Mouse (Mus musculus): Measurements from ENCODE around the gene 4930415O20Rik. TPM values are rescaled to one million over a fixed set of nuclear protein-coding genes. Genes with fewer than 3 reads are reported as not detected.
A peak's percentile ranks its signal among the peaks of the same experiment; 100 is the strongest.
"Not testable (repeated sequence)": the region's sequence is repeated elsewhere in the genome, so short reads cannot be mapped to it uniquely, and the experiment has no call there.

Gene 4930415O20Rik
- polyA plus RNA-seq, 1 experiment from 2014 or later = 0.53 TPM

- no peaks in the 10 kb centered on the region for H3K9me3 ChIP-seq (ENCODE audit: control insufficient read depth, low read length)
- H3K9ac ChIP-seq (ENCODE audit: low read length) = peak overlapping the region; percentile 27; the same call in 1 of the 2 replicates
- no peak overlapping the region for H3K4me3 ChIP-seq (ENCODE audit: control insufficient read depth in 1 of 2, insufficient read depth in 1 of 2, low read depth in 1 of 2, low read length in 2 of 2)
- no peak for ATAC-seq (ENCODE audit: insufficient number of reproducible peaks, insufficient read depth, low FRiP score, low read depth)
- H3K27ac ChIP-seq (replicated peaks in 1 of 2; ENCODE audit: control insufficient read depth in 1 of 2, insufficient read depth in 1 of 2, low read depth in 2 of 2, low read length in 2 of 2) = peak overlapping the region; percentile 1 to 52; a peak in 3 of 4 replicates
- no peaks in the 10 kb centered on the region for H3K27me3 ChIP-seq (ENCODE audit: control insufficient read depth, insufficient read depth, low read length)
- H3K4me1 ChIP-seq (ENCODE audit: control insufficient read depth in 2 of 2, insufficient read depth in 2 of 2, low read length in 2 of 2) = peaks cover 8 to 11% of the 10 kb centered on the region in 2 experiments; a peak in 3 of 4 replicates
- peaks cover 30% of the 10 kb centered on the region for H3K36me3 ChIP-seq (ENCODE audit: control insufficient read depth, insufficient read depth, low read length)
- no peak overlapping the region for H3K4me2 ChIP-seq (ENCODE audit: low read length)
- 41% methylated on average over 7 of the region's 7 CpGs for WGBS
These were observed 14.6 kb downstream of the 4930415O20Rik start for GRCm38 (mm10) chr15:98585421-98585820.

DNA sequence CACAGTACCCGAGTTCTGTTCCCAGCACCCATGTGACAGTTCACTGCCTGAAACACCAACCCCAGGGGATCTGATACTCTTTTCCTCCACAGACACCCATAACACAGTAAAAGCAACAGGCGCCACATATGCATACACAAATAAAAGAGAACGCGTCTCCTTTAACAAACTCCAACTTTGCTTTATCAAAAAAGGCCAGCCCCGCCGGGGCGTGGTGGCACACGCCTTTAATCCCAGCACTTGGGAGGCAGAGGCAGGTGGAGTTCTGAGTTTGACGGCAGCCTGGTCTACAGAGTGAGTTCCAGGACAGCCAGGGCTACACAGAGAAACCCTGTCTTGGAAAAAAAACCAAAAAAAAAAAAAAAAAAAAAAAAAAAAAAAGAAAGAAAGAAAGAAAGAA is 15.3 kb downstream of the 4930415O20Rik start:
- not testable (repeated sequence) for H3K4me3 ChIP-seq (ENCODE audit: control insufficient read depth in 1 of 2, insufficient read depth in 1 of 2, low read depth in 1 of 2, low read length in 2 of 2); ATAC-seq (ENCODE audit: insufficient number of reproducible peaks, insufficient read depth, low FRiP score, low read depth); H3K4me2 ChIP-seq (ENCODE audit: low read length); H3K9me3 ChIP-seq (ENCODE audit: control insufficient read depth, low read length); H3K27me3 ChIP-seq (ENCODE audit: control insufficient read depth, insufficient read depth, low read length)
- WGBS = 65% methylated on average over 9 of the region's 9 CpGs
- Histone ChIP-seq H3K4me1 (ENCODE audit: control insufficient read depth in 2 of 2, insufficient read depth in 2 of 2, low read length in 2 of 2) (peaks cover 8 to 11% of the 10 kb centered on the region in 2 experiments; a peak in 3 of 4 replicates), H3K36me3 (ENCODE audit: control insufficient read depth, insufficient read depth, low read length) (peaks cover 37% of the 10 kb centered on the region), H3K9ac (ENCODE audit: low read length) (peak overlapping the region; percentile 27; the same call in 1 of the 2 replicates), H3K27ac (replicated peaks in 1 of 2; ENCODE audit: control insufficient read depth in 1 of 2, insufficient read depth in 1 of 2, low read depth in 2 of 2, low read length in 2 of 2) (peak overlapping the region in 1 of 2 experiments; percentile 52; a peak in 1 of 4 replicates)

DNA sequence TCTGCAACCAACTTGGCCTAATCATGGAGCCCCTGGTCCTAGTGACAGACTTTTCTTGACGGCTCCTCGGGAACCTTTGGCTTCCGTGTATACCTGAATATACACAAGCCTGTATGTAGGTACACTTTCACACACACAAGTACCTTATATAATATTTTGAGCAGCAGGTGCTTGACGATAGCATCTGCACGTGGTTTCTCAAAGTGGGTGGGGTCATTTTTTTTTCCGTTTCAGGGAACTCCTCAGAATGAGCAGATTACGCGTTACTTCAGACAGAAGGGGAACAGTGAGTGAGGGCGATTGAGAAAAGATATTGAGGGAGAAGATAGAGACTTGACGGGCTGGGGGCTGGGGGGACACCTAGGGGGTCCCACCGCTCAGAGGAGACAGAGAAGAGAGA is 16.9 kb downstream of the 4930415O20Rik start:
- H3K36me3 ChIP-seq (ENCODE audit: control insufficient read depth, insufficient read depth, low read length) = peaks cover 53% of the 10 kb centered on the region
- ATAC-seq (ENCODE audit: insufficient number of reproducible peaks, insufficient read depth, low FRiP score, low read depth) = no peak

GRCm38 (mm10) chr15:98589640-98590336 is 19.0 kb downstream of the 4930415O20Rik start:
- WGBS = 57% methylated on average over 7 of the region's 7 CpGs
- Histone ChIP-seq H3K4me1 (ENCODE audit: control insufficient read depth in 2 of 2, insufficient read depth in 2 of 2, low read length in 2 of 2) (peaks cover 3 to 6% of the 10 kb centered on the region in 2 experiments; a peak in 2 of 4 replicates), H3K4me3 (ENCODE audit: control insufficient read depth in 1 of 2, insufficient read depth in 1 of 2, low read depth in 1 of 2, low read length in 2 of 2) (no peak overlapping the region), H3K27ac (replicated peaks in 1 of 2; ENCODE audit: control insufficient read depth in 1 of 2, insufficient read depth in 1 of 2, low read depth in 2 of 2, low read length in 2 of 2) (no peak overlapping the region), H3K27me3 (ENCODE audit: control insufficient read depth, insufficient read depth, low read length) (no peaks in the 10 kb centered on the region), H3K9ac (ENCODE audit: low read length) (no peak overlapping the region), H3K36me3 (ENCODE audit: control insufficient read depth, insufficient read depth, low read length) (peaks cover 73% of the 10 kb centered on the region), H3K9me3 (ENCODE audit: control insufficient read depth, low read length) (no peaks in the 10 kb centered on the region), H3K4me2 (ENCODE audit: low read length) (no peak overlapping the region)
- ATAC-seq (ENCODE audit: insufficient number of reproducible peaks, insufficient read depth, low FRiP score, low read depth) = no peak

More for the DNA sequence above, 16.9 kb downstream of the 4930415O20Rik start:
- 79% methylated on average over 11 of the region's 11 CpGs for WGBS
- Histone ChIP-seq H3K27me3 (ENCODE audit: control insufficient read depth, insufficient read depth, low read length) (no peaks in the 10 kb centered on the region), H3K4me3 (ENCODE audit: control insufficient read depth in 1 of 2, insufficient read depth in 1 of 2, low read depth in 1 of 2, low read length in 2 of 2) (no peak overlapping the region), H3K9me3 (ENCODE audit: control insufficient read depth, low read length) (no peaks in the 10 kb centered on the region), H3K9ac (ENCODE audit: low read length) (no peak overlapping the region), H3K4me2 (ENCODE audit: low read length) (no peak overlapping the region), H3K27ac (replicated peaks in 1 of 2; ENCODE audit: control insufficient read depth in 1 of 2, insufficient read depth in 1 of 2, low read depth in 2 of 2, low read length in 2 of 2) (no peak overlapping the region), H3K4me1 (ENCODE audit: control insufficient read depth in 2 of 2, insufficient read depth in 2 of 2, low read length in 2 of 2) (peaks cover 7 to 8% of the 10 kb centered on the region in 2 experiments; a peak in 3 of 4 replicates)

DNA sequence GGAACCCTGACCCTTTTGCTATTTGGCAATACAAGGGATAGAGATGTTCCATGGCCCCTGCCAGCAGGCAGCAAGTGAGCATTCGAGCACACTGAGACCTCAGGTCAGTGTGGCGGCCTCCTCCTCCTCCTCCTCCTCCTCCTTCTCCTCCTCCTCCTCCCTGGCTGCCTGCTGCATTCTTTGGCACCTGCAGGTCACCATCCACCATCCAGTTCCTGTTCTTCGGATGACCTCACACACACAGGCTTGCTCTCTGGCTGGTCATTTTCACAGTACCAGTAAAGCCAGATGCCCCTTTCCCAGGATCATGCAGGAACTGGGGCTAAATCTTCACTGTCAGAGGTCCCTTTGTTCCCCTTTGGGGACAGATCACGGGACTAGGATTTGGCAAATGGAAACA is 20.6 kb downstream of the 4930415O20Rik start:
- no peaks in the 10 kb centered on the region for H3K27me3 ChIP-seq (ENCODE audit: control insufficient read depth, insufficient read depth, low read length)
- no peak for ATAC-seq (ENCODE audit: insufficient number of reproducible peaks, insufficient read depth, low FRiP score, low read depth)
- no peak overlapping the region for H3K27ac ChIP-seq (replicated peaks in 1 of 2; ENCODE audit: control insufficient read depth in 1 of 2, insufficient read depth in 1 of 2, low read depth in 2 of 2, low read length in 2 of 2)
- H3K4me3 ChIP-seq (ENCODE audit: control insufficient read depth in 1 of 2, insufficient read depth in 1 of 2, low read depth in 1 of 2, low read length in 2 of 2) = no peak overlapping the region
- 78% methylated on average over 4 of the region's 4 CpGs for WGBS
- H3K4me1 ChIP-seq (ENCODE audit: control insufficient read depth in 2 of 2, insufficient read depth in 2 of 2, low read length in 2 of 2) = no peaks in the 10 kb centered on the region
- H3K36me3 ChIP-seq (ENCODE audit: control insufficient read depth, insufficient read depth, low read length) = peaks cover 89% of the 10 kb centered on the region
- H3K9me3 ChIP-seq (ENCODE audit: control insufficient read depth, low read length) = no peaks in the 10 kb centered on the region
- H3K9ac ChIP-seq (ENCODE audit: low read length) = no peak overlapping the region
- no peak overlapping the region for H3K4me2 ChIP-seq (ENCODE audit: low read length)

GRCm38 (mm10) chr15:98594193-98594592 is 23.4 kb downstream of the 4930415O20Rik start:
- no peak overlapping the region for H3K4me2 ChIP-seq (ENCODE audit: low read length)
- ATAC-seq (ENCODE audit: insufficient number of reproducible peaks, insufficient read depth, low FRiP score, low read depth) = no peak
- no peak overlapping the region for H3K27ac ChIP-seq (replicated peaks in 1 of 2; ENCODE audit: control insufficient read depth in 1 of 2, insufficient read depth in 1 of 2, low read depth in 2 of 2, low read length in 2 of 2)
- H3K4me3 ChIP-seq (ENCODE audit: control insufficient read depth in 1 of 2, insufficient read depth in 1 of 2, low read depth in 1 of 2, low read length in 2 of 2) = no peak overlapping the region
- no peaks in the 10 kb centered on the region for H3K4me1 ChIP-seq (ENCODE audit: control insufficient read depth in 2 of 2, insufficient read depth in 2 of 2, low read length in 2 of 2)
- H3K27me3 ChIP-seq (ENCODE audit: control insufficient read depth, insufficient read depth, low read length) = no peaks in the 10 kb centered on the region
- H3K9ac ChIP-seq (ENCODE audit: low read length) = no peak overlapping the region
- H3K9me3 ChIP-seq (ENCODE audit: control insufficient read depth, low read length) = no peaks in the 10 kb centered on the region
- WGBS = 76% methylated on average over 19 of the region's 19 CpGs
- peaks cover 100% of the 10 kb centered on the region for H3K36me3 ChIP-seq (ENCODE audit: control insufficient read depth, insufficient read depth, low read length)

DNA sequence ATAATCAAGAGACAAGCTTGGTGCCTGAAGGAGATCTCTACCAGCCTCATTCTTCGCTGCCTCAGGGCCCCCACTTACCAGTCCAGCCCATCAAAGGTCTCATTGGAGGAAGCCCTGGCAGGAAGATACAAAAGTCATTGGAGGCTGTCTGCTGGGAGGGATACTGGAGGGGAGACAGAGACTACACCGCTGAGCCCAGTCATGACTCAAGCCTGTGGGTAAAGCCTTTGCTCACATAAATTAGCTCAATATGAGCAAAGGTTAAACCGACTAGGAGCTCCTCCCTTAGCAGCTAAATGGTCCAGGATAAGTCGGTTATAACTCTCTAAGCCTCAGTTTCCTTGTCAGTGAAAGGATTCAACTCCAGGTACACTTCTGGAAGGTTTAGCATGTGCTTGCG is 24.2 kb downstream of the 4930415O20Rik start:
- H3K27me3 ChIP-seq (ENCODE audit: control insufficient read depth, insufficient read depth, low read length) = no peaks in the 10 kb centered on the region
- H3K36me3 ChIP-seq (ENCODE audit: control insufficient read depth, insufficient read depth, low read length) = peaks cover 100% of the 10 kb centered on the region
- H3K4me1 ChIP-seq (ENCODE audit: control insufficient read depth in 2 of 2, insufficient read depth in 2 of 2, low read length in 2 of 2) = peaks cover under 1 to 4% of the 10 kb centered on the region in 2 experiments; a peak in 2 of 4 replicates
- no peak overlapping the region for H3K27ac ChIP-seq (replicated peaks in 1 of 2; ENCODE audit: control insufficient read depth in 1 of 2, insufficient read depth in 1 of 2, low read depth in 2 of 2, low read length in 2 of 2)
- H3K4me3 ChIP-seq (ENCODE audit: control insufficient read depth in 1 of 2, insufficient read depth in 1 of 2, low read depth in 1 of 2, low read length in 2 of 2) = no peak overlapping the region
- no peak for ATAC-seq (ENCODE audit: insufficient number of reproducible peaks, insufficient read depth, low FRiP score, low read depth)
- H3K9me3 ChIP-seq (ENCODE audit: control insufficient read depth, low read length) = no peaks in the 10 kb centered on the region
- WGBS = 88% methylated on average over 5 of the region's 5 CpGs
- H3K9ac ChIP-seq (ENCODE audit: low read length) = no peak overlapping the region
- H3K4me2 ChIP-seq (ENCODE audit: low read length) = no peak overlapping the region

Data from heart, embryonic 14.5 days (tissue).